Mouse (Mus musculus) heart, postnatal 0 days (tissue): ENCODE results near the gene Tmem8. TPM values are rescaled to one million over a fixed set of nuclear protein-coding genes. Genes with fewer than 3 reads are reported as not detected.

ENCODE experiments used
- ATAC-seq: fragments of 200-750 bp; cut with Nextera tagmentation; 2 replicates; pipeline ENCODE4 v1.8.0; 2017; ENCODE audit warnings: low read depth, moderate number of reproducible peaks, moderate library complexity; ENCODE audit not compliant: insufficient read depth
- DNase-seq: peaks from one replicate; pipeline ENCODE4 v3.0.0-alpha.2; 2016; ENCODE audit warnings: low spot score
- H3K27ac ChIP-seq: fragments of 300-500 bp; sonication (generic); 2 replicates; pipeline ENCODE4 v1.5.1; 2014; ENCODE audit warnings: low read depth, mild to moderate bottlenecking
- H3K27me3 ChIP-seq: fragments of 300-500 bp; sonication (generic); 2 replicates; pipeline ENCODE4 v1.6.1; 2014; ENCODE audit warnings: low read length, mixed read lengths; ENCODE audit not compliant: control insufficient read depth, insufficient read depth
- H3K36me3 ChIP-seq: fragments of 300-500 bp; sonication (generic); replicated peaks from 2 replicates; pipeline ENCODE4 v1.6.1; 2014; ENCODE audit warnings: low read length, mixed read lengths; ENCODE audit not compliant: control insufficient read depth, insufficient read depth
- H3K4me1 ChIP-seq: fragments of 300-500 bp; sonication (generic); 2 replicates; pipeline ENCODE4 v1.6.1; 2014; ENCODE audit warnings: antibody characterized with exemption; ENCODE audit not compliant: control insufficient read depth, insufficient read depth
- H3K4me2 ChIP-seq: fragments of 300-500 bp; sonication (generic); 2 replicates; pipeline ENCODE4 v1.6.1; 2014; ENCODE audit warnings: low read depth, mild to moderate bottlenecking, low read length, moderate library complexity
- H3K4me3 ChIP-seq: fragments of 300-500 bp; sonication (generic); 2 replicates; pipeline ENCODE4 v1.5.1; 2014; ENCODE audit warnings: low read depth, low read length
- H3K9ac ChIP-seq: fragments of 300-500 bp; sonication (generic); replicated peaks from 2 replicates; pipeline ENCODE4 v1.6.1; 2014; ENCODE audit warnings: low read depth, low read length, mixed read lengths
- H3K9me3 ChIP-seq: fragments of 300-500 bp; sonication (generic); replicated peaks from 2 replicates; pipeline ENCODE4 v1.6.1; 2016; ENCODE audit warnings: low read length; ENCODE audit not compliant: control insufficient read depth
- CTCF ChIP-seq: IDR thresholded peaks from 2 replicates; pipeline ENCODE4 v1.5.1; 2016; ENCODE audit warnings: antibody characterized with exemption, control low read depth, low read depth
- EP300 ChIP-seq: IDR thresholded peaks from 2 replicates; pipeline ENCODE4 v1.6.1; 2016; ENCODE audit warnings: antibody characterized with exemption, low read depth
- WGBS: fragments of 180-500 bp; shearing (Covaris S2); extraction: QIAGEN DNeasy Blood & Tissue Kit; methylation state at CpG from one replicate; pipeline ENCODE4 v1.1.7; 2014; 5-methylcytosine and 5-hydroxymethylcytosine counted together
- polyA plus RNA-seq: library from polyadenylated mRNA; unstranded; fragments of >200 nt; fragmentation: Nextera tagmentation; extraction: Ambion mirVana; gene quantifications from 2 replicates; pipeline ENCODE4 v1.2.1, GENCODE M21; 2015
- total RNA-seq: library from RNA; depleted of rRNA; stranded (reverse); fragments of >200 nt; gene quantifications from 2 replicates; pipeline ENCODE4 v1.2.3, GENCODE M21; 2014; ENCODE audit warnings: low replicate concordance

Gene Tmem8
- total and polyA plus RNA-seq, 2 experiments from 2014 or later, result 0.51 to 2.1 TPM

DNA sequence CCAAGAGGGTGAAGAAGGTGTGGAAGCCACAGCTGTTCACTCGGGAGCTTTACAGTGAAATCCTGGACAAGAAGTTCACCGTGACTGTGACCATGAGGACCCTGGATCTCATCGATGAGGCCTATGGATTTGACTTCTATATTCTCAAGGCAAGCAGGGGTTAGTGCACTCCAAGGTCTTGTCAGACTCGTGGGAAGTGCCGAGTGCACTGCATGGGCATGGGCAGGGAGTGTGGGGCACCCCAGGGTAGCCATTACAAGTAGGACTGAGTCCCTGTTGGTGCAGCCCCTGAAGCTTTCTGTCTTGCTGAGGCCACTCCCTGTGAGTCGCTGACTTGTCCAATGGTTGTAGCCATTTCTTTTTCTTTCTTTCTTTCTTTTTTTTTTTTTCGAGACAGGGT, 11.5 kb downstream of the Tmem8 start:
- H3K4me1 ChIP-seq, result peaks cover 9% of the 10 kb centered on the region
- H3K27me3 ChIP-seq, result peaks cover 3% of the 10 kb centered on the region; the same call in 1 of the 2 replicates
- H3K9ac ChIP-seq, result peak overlapping the region; percentile 69
- H3K4me3 ChIP-seq, result peak overlapping the region; percentile 78
- DNase-seq, result no peak
- peak overlapping the region; percentile 80 for H3K4me2 ChIP-seq
- no peak for TF ChIP-seq EP300
- TF ChIP-seq CTCF, result no peak
- no peak for ATAC-seq
- 80% methylated on average over 7 of the region's 7 CpGs for WGBS
- H3K36me3 ChIP-seq, result peaks cover 42% of the 10 kb centered on the region
- H3K27ac ChIP-seq, result no peak overlapping the region
- H3K9me3 ChIP-seq, result no peaks in the 10 kb centered on the region

DNA sequence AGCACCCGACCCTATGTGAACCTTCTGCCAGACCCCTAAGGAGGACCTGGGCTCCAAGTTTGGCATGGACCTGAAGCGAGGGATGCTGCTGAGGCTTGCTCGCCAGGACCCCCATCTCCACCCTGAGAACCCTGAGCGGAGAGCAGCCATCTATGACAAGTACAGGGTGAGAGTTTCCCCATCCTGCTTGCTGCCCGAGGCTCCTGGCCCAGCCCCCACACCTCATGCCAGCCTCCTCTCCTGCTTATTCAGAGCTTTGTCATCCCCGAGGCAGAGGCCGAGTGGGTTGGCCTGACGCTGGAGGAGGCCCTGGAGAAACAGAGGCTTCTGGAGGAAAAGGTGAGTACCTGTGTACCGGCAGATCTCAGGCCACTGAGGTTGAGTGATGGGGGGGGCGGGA, 12.1 kb downstream of the Tmem8 start:
- no peaks in the 10 kb centered on the region for H3K27me3 ChIP-seq
- DNase-seq (no peak), ATAC-seq (no peak)
- H3K9me3 ChIP-seq, result no peaks in the 10 kb centered on the region
- whole genome bisulfite sequencing, result 92% methylated on average over 10 of the region's 10 CpGs
- H3K4me3 ChIP-seq, result no peak overlapping the region
- peaks cover 48% of the 10 kb centered on the region for H3K36me3 ChIP-seq
- no peak overlapping the region for H3K4me2 ChIP-seq
- no peak overlapping the region for H3K9ac ChIP-seq
- H3K27ac ChIP-seq, result no peak overlapping the region
- no peak for TF ChIP-seq CTCF
- no peak for TF ChIP-seq EP300
- peaks cover 9% of the 10 kb centered on the region for H3K4me1 ChIP-seq

DNA sequence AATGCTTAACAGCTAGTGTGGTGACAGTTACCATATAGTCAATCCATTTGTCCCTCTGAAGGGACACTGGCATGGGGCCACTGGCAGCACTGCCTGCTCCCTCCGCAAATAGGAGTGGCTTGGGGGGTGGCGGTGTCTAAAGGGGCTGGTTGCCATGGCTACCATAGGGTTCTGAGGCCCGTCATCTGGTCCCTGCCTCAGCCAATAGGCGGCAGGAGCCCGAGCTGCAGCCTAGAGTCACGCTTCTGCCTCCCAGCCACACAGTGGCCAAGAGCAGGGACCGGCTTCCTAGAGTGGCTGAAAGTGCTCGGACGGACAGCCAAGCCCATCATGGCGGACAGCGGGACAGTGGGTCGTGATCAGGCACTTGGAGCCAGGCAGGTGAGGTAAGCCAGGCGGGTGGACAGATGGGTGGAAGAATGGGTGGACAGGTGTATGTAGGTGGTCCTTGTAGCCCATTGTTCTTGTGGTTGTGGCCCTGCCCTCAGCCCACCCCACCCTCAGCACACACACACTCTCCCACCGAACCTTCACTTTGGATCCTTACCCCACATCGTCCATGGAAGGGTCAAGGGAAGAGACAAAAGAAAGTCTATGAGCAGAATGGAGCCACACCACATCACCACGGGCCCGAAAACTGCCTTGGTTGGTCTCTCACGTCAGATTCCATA, 18.1 kb downstream of the Tmem8 start:
- Histone ChIP-seq H3K9me3 (no peaks in the 10 kb centered on the region), H3K4me1 (no peaks in the 10 kb centered on the region), H3K4me3 (no peak overlapping the region), H3K9ac (no peak overlapping the region), H3K27ac (no peak overlapping the region), H3K4me2 (no peak overlapping the region), H3K36me3 (peaks cover 43% of the 10 kb centered on the region), H3K27me3 (no peaks in the 10 kb centered on the region)
- 84% methylated on average over 18 of the region's 18 CpGs for WGBS
- no peak for DNase-seq
- no peak for TF ChIP-seq CTCF
- TF ChIP-seq EP300, result no peak
- ATAC-seq, result no peak

DNA sequence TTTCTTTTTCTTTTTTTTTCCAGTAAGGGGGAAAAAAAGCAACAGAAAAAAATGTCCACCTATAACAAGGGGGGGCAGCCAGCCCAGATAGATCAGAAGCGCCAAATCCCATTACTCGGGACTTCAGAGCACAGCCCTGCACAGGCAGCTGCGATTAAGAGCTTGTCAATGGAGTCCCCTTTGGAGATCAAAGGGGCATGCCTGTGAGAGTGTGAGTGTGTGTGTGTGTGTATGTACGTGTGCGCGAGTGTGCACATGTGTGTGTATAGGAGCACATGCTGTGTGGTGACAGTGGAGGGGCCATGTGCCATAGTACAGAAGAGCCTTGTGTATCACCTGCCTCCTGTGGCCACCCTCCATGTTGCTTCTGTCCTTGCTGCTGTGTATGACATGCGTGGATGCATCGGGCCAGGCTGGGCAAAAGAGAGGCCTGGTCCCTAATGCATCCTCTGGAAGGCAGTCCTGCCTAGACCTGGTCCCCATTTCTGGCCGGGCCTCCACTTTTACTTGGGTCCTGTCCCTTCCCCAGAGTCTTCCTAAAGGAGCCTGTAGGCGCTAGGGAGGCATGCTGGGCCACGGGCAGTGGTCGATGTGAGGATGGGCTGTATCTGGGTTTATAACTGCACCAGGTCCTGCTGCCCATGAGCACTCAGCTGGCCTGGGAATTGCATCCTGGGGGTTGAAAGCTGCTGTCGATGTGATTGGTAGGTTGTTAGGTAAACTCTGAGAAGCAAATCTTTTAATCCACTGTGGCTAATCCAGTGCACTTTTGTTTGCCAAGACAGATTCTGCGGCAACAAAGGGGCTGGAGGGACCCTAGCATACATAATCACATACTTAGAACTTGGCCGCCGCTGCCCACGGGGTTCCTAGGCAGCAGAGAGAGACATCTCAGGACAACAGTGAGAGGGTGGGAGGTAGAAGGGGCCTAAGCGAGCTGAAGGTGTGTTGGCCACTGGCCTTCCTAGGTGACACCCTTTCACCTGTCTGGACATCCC, 19.1 kb downstream of the Tmem8 start:
- no peak overlapping the region for H3K4me2 ChIP-seq
- no peak overlapping the region for H3K4me3 ChIP-seq
- ATAC-seq (no peak), DNase-seq (no peak)
- H3K9me3 ChIP-seq, result no peaks in the 10 kb centered on the region
- H3K27ac ChIP-seq, result no peak overlapping the region
- no peak for TF ChIP-seq CTCF
- no peak for TF ChIP-seq EP300
- H3K9ac ChIP-seq, result no peak overlapping the region
- 89% methylated on average over 18 of the region's 18 CpGs for WGBS
- H3K27me3 ChIP-seq, result no peaks in the 10 kb centered on the region
- H3K36me3 ChIP-seq, result peaks cover 33% of the 10 kb centered on the region
- no peaks in the 10 kb centered on the region for H3K4me1 ChIP-seq

DNA sequence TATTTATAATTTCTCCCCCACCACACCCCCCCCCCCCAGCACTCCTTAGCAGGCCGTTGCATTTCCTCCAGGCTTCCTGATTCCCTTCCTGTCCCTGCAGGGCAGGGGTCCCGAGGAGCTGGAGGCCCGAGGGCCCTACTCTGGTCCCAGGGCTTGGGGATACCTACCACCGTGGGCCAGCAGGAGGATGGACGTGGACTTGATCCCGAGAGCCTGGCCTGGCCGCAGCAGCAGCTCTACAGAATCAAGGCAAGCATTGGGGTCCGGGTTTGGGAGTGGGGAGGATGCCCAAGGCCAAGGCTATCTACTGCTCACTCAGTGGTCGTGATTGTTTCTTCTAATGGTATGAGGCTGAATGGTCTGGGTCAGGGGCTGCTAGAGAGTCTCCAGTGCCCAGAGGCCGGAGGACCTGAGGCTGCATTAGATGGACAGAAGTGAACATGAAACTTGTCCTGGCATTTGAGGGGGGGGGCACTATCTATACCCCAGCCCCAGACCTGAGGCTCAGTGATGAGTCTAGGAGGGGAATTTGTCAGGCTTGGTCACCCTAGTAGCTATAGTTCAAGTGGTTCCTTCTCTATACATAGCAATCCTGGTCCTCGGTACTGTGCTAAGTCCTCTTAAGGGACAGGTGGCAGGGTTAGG, 24.1 kb downstream of the Tmem8 start:
- no peaks in the 10 kb centered on the region for H3K27me3 ChIP-seq
- TF ChIP-seq EP300 (no peak), CTCF (no peak)
- DNase-seq, result no peak
- no peak overlapping the region for H3K4me3 ChIP-seq
- no peaks in the 10 kb centered on the region for H3K36me3 ChIP-seq
- no peak overlapping the region for H3K4me2 ChIP-seq
- H3K9ac ChIP-seq, result no peak overlapping the region
- WGBS, result 75% methylated on average over 11 of the region's 11 CpGs
- no peak overlapping the region for H3K27ac ChIP-seq
- no peaks in the 10 kb centered on the region for H3K9me3 ChIP-seq
- H3K4me1 ChIP-seq, result peaks cover 19% of the 10 kb centered on the region
- ATAC-seq, result no peak
